Mouse (Mus musculus): ENCODE results near the gene Gdf9.

Gdf9 gene

GRCm38 (mm10) chr11:53445562-53445961, 14.7 kb downstream of the Gdf9 start:
- DNase-seq (ENCODE audit: low spot score in 2 of 2), result no peak

- no peak for DNase-seq (ENCODE audit: low spot score in 2 of 2)
Measured at GRCm38 (mm10) chr11:53446183-53446582, 15.4 kb downstream of the Gdf9 start.

- no peak for DNase-seq (ENCODE audit: low spot score in 2 of 2)
Measured at GRCm38 (mm10) chr11:53447996-53448395, 17.2 kb downstream of the Gdf9 start.

DNA sequence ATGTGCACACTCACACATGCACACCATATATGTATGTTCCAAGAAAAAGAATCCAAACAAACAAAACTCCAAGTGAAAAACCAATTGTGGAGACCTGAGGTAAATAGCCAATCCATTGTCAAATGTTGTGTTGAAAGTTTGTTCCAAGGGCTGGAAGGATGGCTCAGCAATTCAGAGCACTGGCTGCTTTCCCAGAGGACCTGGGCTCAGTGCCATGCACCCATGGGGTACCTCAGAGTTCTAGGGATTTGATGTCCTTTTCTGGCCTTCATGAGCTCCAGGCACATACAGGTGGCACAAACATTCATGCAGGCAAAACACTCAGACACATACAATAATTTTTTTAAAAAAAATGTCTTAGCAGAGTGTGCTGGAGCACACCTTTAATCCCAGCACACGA, 17.7 kb downstream of the Gdf9 start:
- no peak for DNase-seq (ENCODE audit: low spot score in 2 of 2)

GRCm38 (mm10) chr11:53450070-53450705, 19.4 kb downstream of the Gdf9 start:
- no peak for DNase-seq (ENCODE audit: low spot score in 2 of 2)

DNA sequence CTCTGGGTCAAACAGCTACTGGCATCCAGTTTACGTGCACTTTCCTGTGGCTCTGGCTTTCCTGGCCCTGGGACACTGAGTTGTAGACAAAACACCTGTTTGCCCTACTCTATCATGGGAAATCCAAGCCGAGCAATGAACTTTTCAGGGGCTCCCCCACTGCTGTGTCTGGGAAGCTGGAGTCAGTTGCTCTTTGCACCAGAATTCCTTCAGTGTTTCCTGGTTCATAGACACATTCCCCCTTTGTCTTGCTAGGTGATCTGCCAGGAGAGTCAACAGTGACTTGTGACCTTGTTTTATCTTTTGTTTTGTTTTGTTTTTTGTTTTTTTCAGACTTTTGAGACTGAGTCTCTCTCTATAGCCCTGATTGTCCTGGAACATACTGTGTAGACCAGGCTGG, 20.5 kb downstream of the Gdf9 start:
- DNase-seq (ENCODE audit: low spot score in 2 of 2), result no peak

DNA sequence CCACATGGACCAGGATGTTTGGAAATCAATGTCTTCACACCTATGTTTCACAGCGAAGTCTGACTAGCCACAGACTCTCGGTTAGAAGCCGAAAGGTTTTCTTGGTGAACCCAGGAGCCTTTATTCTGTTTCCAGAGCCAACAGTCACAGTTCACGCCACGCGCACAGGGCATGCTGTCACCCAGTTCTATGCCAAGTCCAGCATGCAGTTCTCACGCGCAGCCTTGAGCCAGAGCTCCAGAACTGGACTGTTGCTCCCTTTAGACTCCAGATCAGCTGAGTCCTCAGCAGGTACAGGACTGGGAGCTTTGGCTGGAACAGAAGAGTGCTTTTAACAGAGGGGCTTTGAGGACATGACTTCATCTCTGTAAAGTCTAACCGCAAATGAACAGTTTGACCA, 21.6 kb downstream of the Gdf9 start:
- no peak for DNase-seq (ENCODE audit: low spot score in 2 of 2)

- DNase-seq (ENCODE audit: low spot score in 2 of 2), result no peak
Measured at GRCm38 (mm10) chr11:53453031-53453430, 22.2 kb downstream of the Gdf9 start.

- peak; percentile 60 to 69 for DNase-seq (ENCODE audit: low spot score in 2 of 2)
Measured at GRCm38 (mm10) chr11:53456474-53457371, 25.9 kb downstream of the Gdf9 start, which contains the start of the genes Gm10447 and Shroom1. TSS of gene Gm10447 (minus strand) at chr11:53457110. TSS of gene Shroom1 (plus strand) at chr11:53457205.

- no peak for DNase-seq (ENCODE audit: low spot score in 2 of 2)
Measured at GRCm38 (mm10) chr11:53457372-53457954, 26.6 kb downstream of the Gdf9 start.

GRCm38 (mm10) chr11:53458996-53459395, 28.2 kb downstream of the Gdf9 start:
- DNase-seq (ENCODE audit: low spot score in 2 of 2), result no peak

GRCm38 (mm10) chr11:53460192-53460591, 29.4 kb downstream of the Gdf9 start:
- no peak for DNase-seq (ENCODE audit: low spot score in 2 of 2)

DNA sequence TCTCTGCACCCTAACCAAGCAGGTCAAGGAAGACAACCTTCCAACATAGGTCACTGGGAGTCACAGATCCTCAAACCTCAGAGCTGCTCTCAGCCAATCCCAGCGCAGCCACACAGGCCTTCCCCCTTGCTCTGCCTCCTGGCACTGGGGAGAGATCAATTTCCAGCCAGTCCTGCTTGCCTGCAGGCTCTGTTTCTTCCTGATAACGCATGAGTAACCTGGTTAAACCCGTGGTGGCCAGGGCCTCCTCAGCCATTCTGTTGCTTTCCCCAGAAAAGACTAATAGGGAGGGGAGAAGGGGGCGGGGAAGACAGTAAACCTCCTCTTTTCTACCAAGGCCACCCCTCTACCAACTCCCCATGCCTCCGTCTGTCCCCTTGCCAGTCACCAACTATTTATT, 30.9 kb downstream of the Gdf9 start:
- DNase-seq (ENCODE audit: low spot score in 2 of 2), result no peak

DNA sequence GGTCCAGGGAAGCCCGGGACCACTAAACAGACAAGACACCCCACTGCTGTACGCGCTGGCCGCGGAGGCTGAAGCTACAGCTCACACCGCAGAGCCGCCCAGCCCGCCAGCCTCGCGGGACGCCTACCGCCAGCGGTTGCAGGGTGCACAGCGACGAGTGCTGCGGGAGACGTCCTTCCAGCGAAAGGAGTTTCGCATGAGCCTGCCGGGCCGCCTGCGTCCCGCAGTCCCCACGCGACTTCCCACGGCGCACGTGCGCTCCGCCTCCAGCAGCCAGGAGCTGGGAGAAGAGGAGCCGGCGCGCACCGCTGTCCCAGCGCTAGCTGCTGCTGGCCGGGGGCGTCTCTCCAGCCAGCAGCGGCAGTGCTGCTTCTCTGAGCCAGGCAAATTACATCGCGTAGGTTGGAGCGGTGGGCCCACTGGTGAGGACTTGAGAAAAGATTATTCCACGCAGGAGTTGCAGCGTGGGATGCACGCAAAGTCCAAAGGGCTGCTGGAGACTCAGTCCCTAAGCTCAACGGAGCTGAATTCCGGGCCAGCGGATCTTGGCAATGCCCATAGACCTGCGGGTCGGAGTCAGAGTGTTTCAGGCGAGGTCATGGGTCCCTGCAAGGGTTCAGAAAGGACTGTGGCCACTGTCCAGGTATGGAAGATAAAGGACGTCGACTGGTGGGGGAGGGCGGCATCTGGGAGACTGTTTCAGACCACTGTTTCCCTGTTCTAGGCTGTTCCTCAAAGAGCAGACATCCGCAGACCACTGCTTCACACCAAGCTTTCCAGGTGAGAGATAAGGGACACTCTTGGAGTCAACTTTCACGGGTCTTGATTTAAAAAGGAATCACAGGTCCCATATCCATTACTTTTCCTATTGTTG, 33.0 kb downstream of the Gdf9 start:
- DNase-seq (ENCODE audit: low spot score in 2 of 2), result no peak

- DNase-seq (ENCODE audit: low spot score in 2 of 2), result no peak
Measured at GRCm38 (mm10) chr11:53466231-53466971, 35.6 kb downstream of the Gdf9 start.

DNA sequence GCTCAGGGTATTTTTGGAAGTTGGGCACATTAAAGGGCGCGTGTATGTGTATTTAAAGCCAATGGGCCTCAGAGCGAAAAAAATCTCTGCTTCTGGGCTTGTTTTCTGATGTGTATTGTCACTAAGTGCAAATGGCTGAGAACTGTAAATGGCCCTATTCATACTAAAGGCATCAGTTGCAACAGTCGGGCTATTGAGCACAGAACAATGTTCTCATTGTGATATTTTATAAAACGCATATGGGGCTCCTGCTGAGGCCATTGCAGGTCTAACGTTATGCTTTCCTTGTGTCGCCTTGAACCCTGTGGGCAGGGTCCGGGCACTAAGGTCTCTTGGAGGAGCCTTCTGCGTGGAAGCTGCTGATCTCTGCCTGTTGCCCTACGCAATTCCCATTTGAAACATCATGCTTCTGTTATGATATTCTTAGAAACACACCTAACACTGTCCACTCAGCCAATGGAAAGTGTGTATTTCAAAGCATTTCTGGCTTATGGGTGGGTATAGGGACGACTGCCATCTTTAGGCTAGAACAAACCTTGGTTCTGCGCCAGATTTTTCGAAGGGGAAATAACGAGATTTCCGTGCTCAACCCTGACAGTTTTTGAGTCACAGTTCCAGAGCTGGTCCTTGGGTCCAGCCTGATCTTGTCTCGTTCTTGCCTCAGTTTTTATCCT, 38.6 kb downstream of the Gdf9 start:
- no peak for DNase-seq (ENCODE audit: low spot score in 2 of 2)

DNA sequence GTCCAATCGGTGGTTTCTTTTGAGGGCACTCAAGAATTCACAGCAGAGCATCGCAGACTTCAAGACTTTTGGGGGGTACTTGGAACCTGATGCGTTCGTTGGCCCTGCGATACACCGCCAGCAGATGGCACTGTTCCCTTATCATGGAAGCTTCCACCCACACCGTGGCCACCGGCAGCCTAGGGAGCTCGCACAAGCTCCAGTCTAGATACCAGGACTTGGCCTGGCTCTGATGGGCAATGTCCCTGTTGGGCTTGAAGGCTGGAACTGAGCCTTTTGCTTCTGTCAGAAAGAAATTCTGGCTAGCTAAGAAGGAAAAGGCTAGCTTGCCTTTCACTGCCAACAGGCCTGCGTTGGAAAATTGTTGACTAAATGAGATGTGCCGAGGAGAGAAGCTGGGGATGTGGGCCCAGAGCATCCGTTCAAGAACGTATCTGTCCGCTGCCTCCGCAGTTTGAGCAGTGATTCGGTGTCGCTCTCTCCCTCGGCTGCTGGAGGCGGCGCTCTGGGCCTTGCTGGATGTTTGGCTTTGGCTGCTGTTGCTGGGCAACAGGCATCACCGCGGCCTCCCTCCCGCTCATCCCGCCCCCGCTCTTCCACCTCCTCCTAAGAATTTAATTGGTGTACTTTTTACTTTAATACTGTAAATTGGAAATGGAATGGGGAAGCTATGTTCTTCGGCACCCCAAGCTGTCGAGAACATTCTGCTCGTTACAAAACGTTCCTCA, 39.3 kb downstream of the Gdf9 start, which contains the start of gene Gm9837:
TSS of gene Gm9837 (minus strand) at position 512 of the 728 bp plus-strand sequence.
- DNase-seq (ENCODE audit: low spot score in 2 of 2), result peak; percentile 74 to 79

DNA sequence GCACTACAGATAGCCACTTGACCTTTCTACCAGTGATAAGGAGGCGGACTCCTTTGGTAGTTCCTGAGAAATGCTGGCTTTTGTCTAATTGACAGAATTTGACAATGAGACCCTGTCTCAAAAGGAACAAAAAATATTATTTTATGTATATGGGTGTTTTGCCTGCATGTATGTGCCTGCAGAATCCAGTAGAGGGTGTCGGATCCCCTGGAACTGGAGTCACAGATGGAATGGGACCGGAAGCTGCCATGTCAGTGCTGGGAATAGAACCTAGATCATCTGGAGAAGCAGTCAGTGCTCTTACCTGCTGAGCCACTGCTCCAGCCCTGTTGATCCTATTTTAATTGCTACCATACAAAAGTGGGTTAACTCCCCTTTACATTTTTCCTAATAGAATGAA, 41.9 kb downstream of the Gdf9 start:
- DNase-seq (ENCODE audit: low spot score in 2 of 2), result no peak

DNA sequence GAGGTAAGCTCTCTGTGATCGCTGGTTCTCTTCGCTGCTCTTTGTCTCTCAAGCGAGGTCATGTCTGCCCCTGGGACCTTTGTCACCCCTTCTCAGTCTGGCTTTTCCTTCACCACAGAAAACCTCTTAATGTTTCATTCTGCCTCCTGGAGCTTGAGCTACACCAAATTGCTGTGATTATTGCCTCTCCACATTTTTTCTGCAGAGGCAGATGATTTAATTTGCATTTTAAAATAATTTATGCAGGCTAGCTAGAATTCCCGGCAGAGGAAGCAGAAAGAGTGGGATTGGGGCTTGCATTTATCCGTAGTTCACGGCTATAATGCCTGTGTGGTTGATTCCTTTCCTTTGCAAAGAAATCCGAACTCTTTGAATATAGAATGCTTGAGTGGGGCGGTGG, 44.8 kb downstream of the Gdf9 start:
- DNase-seq (ENCODE audit: low spot score in 2 of 2), result no peak

DNA sequence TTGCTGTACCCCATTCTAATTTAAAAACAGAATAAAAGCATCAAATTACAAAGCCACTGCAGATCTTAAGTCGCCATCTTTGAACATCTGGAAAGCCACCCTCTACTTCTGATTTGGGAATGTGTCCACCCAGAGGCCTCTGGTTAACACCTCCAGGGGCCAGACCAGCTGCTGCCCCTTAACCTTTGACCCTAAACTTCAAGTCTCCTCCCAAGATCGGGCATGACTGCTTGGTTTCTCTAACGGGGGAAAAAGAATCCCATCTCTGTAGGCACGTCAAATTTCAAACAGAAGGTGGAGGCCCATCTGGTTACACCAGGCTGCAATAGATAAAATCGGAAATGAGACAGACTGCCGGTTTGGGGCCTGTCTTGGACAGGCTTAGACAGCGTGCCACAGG, 47.0 kb downstream of the Gdf9 start:
- DNase-seq (ENCODE audit: low spot score in 2 of 2), result no peak

Measured in urinary bladder, adult 18-20 months (tissue).